Mouse (Mus musculus) heart, embryonic 12.5 days (tissue): Measurements from ENCODE around the gene Dek. TPM values are rescaled to one million over a fixed set of nuclear protein-coding genes. Genes with fewer than 3 reads are reported as not detected.

Source experiments
- ATAC-seq: fragments of 200-750 bp; cut with Nextera tagmentation; 2 replicates; pipeline ENCODE4 v1.8.0; 2017; ENCODE audit warnings: moderate TSS enrichment, moderate library complexity; ENCODE audit not compliant: insufficient number of reproducible peaks, low FRiP score
- H3K27ac ChIP-seq: fragments of 300-500 bp; sonication (generic); 2 replicates; pipeline ENCODE4 v1.5.1; 2016; ENCODE audit warnings: mild to moderate bottlenecking, moderate library complexity; ENCODE audit not compliant: poor library complexity, severe bottlenecking
- H3K27me3 ChIP-seq: fragments of 300-500 bp; sonication (generic); replicated peaks from 2 replicates; pipeline ENCODE4 v1.6.1; 2016; ENCODE audit warnings: mild to moderate bottlenecking, moderate library complexity
- H3K36me3 ChIP-seq: fragments of 300-500 bp; sonication (generic); 2 replicates; pipeline ENCODE4 v1.6.1; 2016; ENCODE audit warnings: mild to moderate bottlenecking, moderate library complexity
- H3K4me1 ChIP-seq: fragments of 300-500 bp; sonication (generic); replicated peaks from 2 replicates; pipeline ENCODE4 v1.6.1; 2016; ENCODE audit warnings: mild to moderate bottlenecking
- H3K4me2 ChIP-seq: fragments of 300-500 bp; sonication (generic); 2 replicates; pipeline ENCODE4 v1.6.1; 2016; ENCODE audit warnings: mild to moderate bottlenecking, moderate library complexity
- H3K4me3 ChIP-seq: fragments of 300-500 bp; sonication (generic); 2 replicates; pipeline ENCODE4 v1.5.1; 2016; ENCODE audit warnings: mild to moderate bottlenecking
- H3K9ac ChIP-seq: fragments of 300-500 bp; sonication (generic); 2 replicates; pipeline ENCODE4 v1.6.1; 2016; ENCODE audit warnings: mild to moderate bottlenecking, moderate library complexity
- H3K9me3 ChIP-seq: fragments of 300-500 bp; sonication (generic); replicated peaks from 2 replicates; pipeline ENCODE4 v1.6.1; 2016; ENCODE audit warnings: mild to moderate bottlenecking, moderate library complexity
- WGBS: fragments of 180-500 bp; shearing (Covaris S2); methylation state at CpG from one replicate; pipeline ENCODE4 v1.1.7; 2016; 5-methylcytosine and 5-hydroxymethylcytosine counted together
- polyA plus RNA-seq: library from polyadenylated mRNA; unstranded; fragments of >200 nt; fragmentation: Nextera tagmentation; extraction: Ambion mirVana; gene quantifications from 2 replicates; pipeline ENCODE4 v1.2.1, GENCODE M21; 2016

Dek gene
- polyA plus RNA-seq, 1 experiment from 2014 or later = 173 TPM

GRCm38 (mm10) chr13:47056781-47057180 is 49.2 kb downstream of the Dek start:
- WGBS = 86% methylated on average over 5 of the region's 5 CpGs

GRCm38 (mm10) chr13:47056126-47056525 is 49.9 kb downstream of the Dek start:
- Histone ChIP-seq H3K27ac (no peak overlapping the region), H3K9me3 (no peaks in the 10 kb centered on the region), H3K36me3 (peaks cover 25% of the 10 kb centered on the region), H3K4me3 (no peak overlapping the region), H3K9ac (no peak overlapping the region), H3K27me3 (no peaks in the 10 kb centered on the region), H3K4me2 (no peak overlapping the region), H3K4me1 (no peaks in the 10 kb centered on the region; the same call in 1 of the 2 replicates)
- ATAC-seq = no peak
- WGBS = 83% methylated on average over 11 of the region's 11 CpGs

More at GRCm38 (mm10) chr13:47056781-47057180, 49.2 kb downstream of the Dek start:
- Histone ChIP-seq H3K9ac (no peak overlapping the region), H3K27ac (no peak overlapping the region), H3K4me1 (no peaks in the 10 kb centered on the region), H3K36me3 (peaks cover 25% of the 10 kb centered on the region), H3K4me2 (no peak overlapping the region), H3K27me3 (no peaks in the 10 kb centered on the region), H3K9me3 (no peaks in the 10 kb centered on the region), H3K4me3 (no peak overlapping the region)
- no peak for ATAC-seq

- Histone ChIP-seq H3K36me3 (peaks cover 18% of the 10 kb centered on the region; the same call in 1 of the 2 replicates), H3K27me3 (no peaks in the 10 kb centered on the region), H3K4me3 (no peak overlapping the region), H3K9me3 (no peaks in the 10 kb centered on the region), H3K4me2 (no peak overlapping the region), H3K27ac (no peak overlapping the region), H3K9ac (no peak overlapping the region), H3K4me1 (peaks cover 10% of the 10 kb centered on the region)
- ATAC-seq = no peak
- 83% methylated on average over 10 of the region's 10 CpGs for WGBS
Measured at GRCm38 (mm10) chr13:47053971-47054370, 52.0 kb downstream of the Dek start.

- Histone ChIP-seq H3K4me3 (no peak overlapping the region), H3K4me1 (peaks cover 10% of the 10 kb centered on the region), H3K27ac (no peak overlapping the region), H3K9ac (no peak overlapping the region), H3K9me3 (no peaks in the 10 kb centered on the region), H3K4me2 (no peak overlapping the region), H3K27me3 (no peaks in the 10 kb centered on the region), H3K36me3 (peaks cover 23% of the 10 kb centered on the region; the same call in 1 of the 2 replicates)
- no peak for ATAC-seq
- 45% methylated on average over 4 of the region's 4 CpGs for WGBS
Measured at GRCm38 (mm10) chr13:47050009-47050408, 56.0 kb downstream of the Dek start.

- no peak overlapping the region for H3K4me2 ChIP-seq
- ATAC-seq = no peak
- WGBS = 84% methylated on average over 4 of the region's 4 CpGs
- H3K4me1 ChIP-seq = peaks cover 17% of the 10 kb centered on the region
- peaks cover 19% of the 10 kb centered on the region; the same call in 1 of the 2 replicates for H3K36me3 ChIP-seq
- no peaks in the 10 kb centered on the region for H3K27me3 ChIP-seq
- no peak overlapping the region for H3K27ac ChIP-seq
- no peak overlapping the region for H3K9ac ChIP-seq
- no peak overlapping the region for H3K4me3 ChIP-seq
- no peaks in the 10 kb centered on the region for H3K9me3 ChIP-seq
Measured at GRCm38 (mm10) chr13:47047996-47048395, 58.0 kb downstream of the Dek start.

- Histone ChIP-seq H3K9ac (peak within 1 kb of the TSS; percentile 80), H3K27ac (no peak within 1 kb of the TSS), H3K4me1 (peaks cover 10% of the 10 kb centered on the region), H3K9me3 (no peaks in the 10 kb centered on the region), H3K4me3 (peak within 1 kb of the TSS; percentile 85), H3K4me2 (peak within 1 kb of the TSS; percentile 99), H3K36me3 (peaks cover 9% of the 10 kb centered on the region; the same call in 1 of the 2 replicates), H3K27me3 (no peaks in the 10 kb centered on the region)
- ATAC-seq = no peak
- WGBS = 15% methylated on average over 10 of the region's 10 CpGs
Measured at GRCm38 (mm10) chr13:47044617-47044947, 61.4 kb downstream of the Dek start, which contains the start of gene Tpmt. Tpmt (minus strand) TSS chr13:47044737.

GRCm38 (mm10) chr13:47043833-47044616 is 62.0 kb downstream of the Dek start:
- WGBS = 2% methylated on average over 45 of the region's 45 CpGs

GRCm38 (mm10) chr13:47043030-47043680 is 62.8 kb downstream of the Dek start, which contains the start of gene Kdm1b:
Kdm1b (plus strand) TSS chr13:47043499.
- Histone ChIP-seq H3K4me1 (peaks cover 10% of the 10 kb centered on the region), H3K4me2 (peak within 1 kb of the TSS; percentile 99), H3K9me3 (no peaks in the 10 kb centered on the region), H3K36me3 (no peaks in the 10 kb centered on the region), H3K27ac (no peak within 1 kb of the TSS), H3K9ac (peak within 1 kb of the TSS; percentile 80), H3K4me3 (peak within 1 kb of the TSS; percentile 85), H3K27me3 (no peaks in the 10 kb centered on the region)
- under 1% methylated on average over 48 of the region's 48 CpGs for WGBS
- ATAC-seq = peak; percentile 98

More at GRCm38 (mm10) chr13:47043833-47044616, 62.0 kb downstream of the Dek start:
- Histone ChIP-seq H3K9ac (peak overlapping the region; percentile 80), H3K4me1 (peaks cover 10% of the 10 kb centered on the region), H3K27ac (no peak overlapping the region), H3K36me3 (peaks cover 6% of the 10 kb centered on the region; the same call in 1 of the 2 replicates), H3K27me3 (no peaks in the 10 kb centered on the region), H3K4me3 (peak overlapping the region; percentile 85), H3K4me2 (peak overlapping the region; percentile 99), H3K9me3 (no peaks in the 10 kb centered on the region)
- ATAC-seq = peak; percentile 13

- Histone ChIP-seq H3K4me2 (peak overlapping the region; percentile 99), H3K27me3 (no peaks in the 10 kb centered on the region), H3K4me3 (no peak overlapping the region), H3K9ac (no peak overlapping the region), H3K4me1 (peaks cover 10% of the 10 kb centered on the region), H3K27ac (no peak overlapping the region), H3K9me3 (no peaks in the 10 kb centered on the region), H3K36me3 (no peaks in the 10 kb centered on the region)
- WGBS = 54% methylated on average over 8 of the region's 8 CpGs
- no peak for ATAC-seq
Measured at GRCm38 (mm10) chr13:47042024-47042633, 63.9 kb downstream of the Dek start.

- Histone ChIP-seq H3K9me3 (no peaks in the 10 kb centered on the region), H3K4me3 (no peak overlapping the region), H3K27ac (no peak overlapping the region), H3K36me3 (no peaks in the 10 kb centered on the region), H3K9ac (no peak overlapping the region), H3K4me2 (no peak overlapping the region), H3K4me1 (peaks cover 10% of the 10 kb centered on the region), H3K27me3 (no peaks in the 10 kb centered on the region)
- WGBS = 89% methylated on average over 5 of the region's 5 CpGs
- ATAC-seq = no peak
Measured at GRCm38 (mm10) chr13:47040061-47040460, 65.9 kb downstream of the Dek start.

- Histone ChIP-seq H3K4me1 (peaks cover 7% of the 10 kb centered on the region), H3K4me3 (no peak overlapping the region), H3K27ac (no peak overlapping the region), H3K36me3 (no peaks in the 10 kb centered on the region), H3K9ac (no peak overlapping the region), H3K27me3 (no peaks in the 10 kb centered on the region), H3K4me2 (no peak overlapping the region), H3K9me3 (no peaks in the 10 kb centered on the region)
- WGBS = 81% methylated on average over 6 of the region's 6 CpGs
- no peak for ATAC-seq
Measured at GRCm38 (mm10) chr13:47037946-47038345, 68.1 kb downstream of the Dek start.
